Mouse (Mus musculus) embryonic fibroblast, embryonic 13.5 days (primary cell): ENCODE data around the gene Uqcrc2.

Experiments used
- CTCF ChIP-seq: IDR thresholded peaks from 2 replicates; pipeline ENCODE4 v1.5.1; 2011; ENCODE audit warnings: mild to moderate bottlenecking, control low read depth, low read length, moderate library complexity, borderline replicate concordance; ENCODE audit not compliant: insufficient read depth
- POLR2A ChIP-seq: IDR thresholded peaks from 2 replicates; pipeline ENCODE4 v1.6.1; 2011; ENCODE audit warnings: low read depth, mild to moderate bottlenecking, control low read depth, low read length, moderate library complexity

GRCm38 (mm10) chr7:120685227-120685626 lies 50.3 kb downstream of the Uqcrc2 start:
- TF ChIP-seq CTCF (no peak), POLR2A (no peak)
